Mouse (Mus musculus) myocyte (in vitro differentiated cells): ENCODE data around the gene Zbtb14. TPM values are rescaled to one million over a fixed set of nuclear protein-coding genes. Genes with fewer than 3 reads are reported as not detected.

Experiments
- H3K27me3 ChIP-seq: one replicate; pipeline ENCODE4 v1.6.1; 2011; ENCODE audit not compliant: control insufficient read depth, insufficient read depth, insufficient read length
- H3K36me3 ChIP-seq: one replicate; pipeline ENCODE4 v1.6.1; 2011; ENCODE audit not compliant: control insufficient read depth, insufficient read depth
- H3K4me2 ChIP-seq: one replicate; pipeline ENCODE4 v1.6.1; 2011; ENCODE audit warnings: low read depth, control low read depth
- H3K4me3 ChIP-seq: one replicate; pipeline ENCODE4 v1.5.1; 2011; ENCODE audit warnings: mild to moderate bottlenecking, control low read depth, moderate library complexity
- H3K79me2 ChIP-seq: one replicate; pipeline ENCODE4 v1.6.1; 2011; ENCODE audit not compliant: control insufficient read depth, insufficient read depth
- H3ac ChIP-seq: one replicate; pipeline ENCODE4 v1.6.1; 2011; ENCODE audit not compliant: control insufficient read depth, insufficient read length
- CEBPB ChIP-seq: IDR thresholded peaks from 2 replicates; pipeline ENCODE4 v1.6.1; 2011; ENCODE audit warnings: mild to moderate bottlenecking, moderate library complexity; ENCODE audit not compliant: poor library complexity, insufficient read depth, severe bottlenecking
- E2F4 ChIP-seq: IDR thresholded peaks from one replicate; pipeline ENCODE4 v1.6.1; 2011; ENCODE audit warnings: mild to moderate bottlenecking, control low read depth, moderate library complexity; ENCODE audit not compliant: insufficient read depth
- MAX ChIP-seq: IDR thresholded peaks from one replicate; pipeline ENCODE4 v1.6.1; 2011; ENCODE audit warnings: low read depth, mild to moderate bottlenecking, control low read depth
- MYOD1 ChIP-seq, 3 experiments: IDR thresholded peaks; one replicate each; pipeline ENCODE4 v1.6.1; 2011; ENCODE audit warnings: control low read depth in 2 of 3, low read depth in 2 of 3, mild to moderate bottlenecking in 2 of 3, moderate library complexity in 1 of 3; ENCODE audit not compliant: insufficient read length in 2 of 3, control insufficient read depth in 1 of 3
- MYOG ChIP-seq, 3 experiments: IDR thresholded peaks; one replicate each; pipeline ENCODE4 v1.6.1; 2011; ENCODE audit warnings: control low read depth in 2 of 3, low read depth in 2 of 3, mild to moderate bottlenecking in 2 of 3; ENCODE audit not compliant: insufficient read length in 2 of 3, control insufficient read depth in 1 of 3, insufficient read depth in 1 of 3
- POLR2A ChIP-seq: IDR thresholded peaks from one replicate; pipeline ENCODE4 v1.6.1; 2011; ENCODE audit warnings: low read depth, mild to moderate bottlenecking, control low read depth, moderate library complexity; ENCODE audit not compliant: insufficient read length
- POLR2AphosphoS2 ChIP-seq: IDR thresholded peaks from one replicate; pipeline ENCODE4 v1.6.1; 2011; ENCODE audit warnings: low read depth, control low read depth; ENCODE audit not compliant: insufficient read length
- REST ChIP-seq: IDR thresholded peaks from one replicate; pipeline ENCODE4 v1.6.1; 2011; ENCODE audit warnings: mild to moderate bottlenecking, control low read depth, moderate library complexity; ENCODE audit not compliant: insufficient read depth, insufficient read length
- SRF ChIP-seq: IDR thresholded peaks from one replicate; pipeline ENCODE4 v1.6.1; 2011; ENCODE audit warnings: low read depth; ENCODE audit not compliant: control insufficient read depth, insufficient read length
- TCF12 ChIP-seq: IDR thresholded peaks from one replicate; pipeline ENCODE4 v1.6.1; 2011; ENCODE audit warnings: mild to moderate bottlenecking, control low read depth; ENCODE audit not compliant: poor library complexity, insufficient read depth, severe bottlenecking
- TCF3 ChIP-seq: IDR thresholded peaks from one replicate; pipeline ENCODE4 v1.6.1; 2011; ENCODE audit warnings: low read depth, control low read depth; ENCODE audit not compliant: insufficient read length
- USF1 ChIP-seq: IDR thresholded peaks from one replicate; pipeline ENCODE4 v1.6.1; 2011; ENCODE audit warnings: low read depth, mild to moderate bottlenecking, control low read depth, moderate library complexity
- polyA plus RNA-seq: library from polyadenylated mRNA; unstranded; fragments of >200 nt; fragmentation: generic; extraction: Trizol; gene quantifications from one replicate; pipeline ENCODE4 v1.2.1, GENCODE M21; 2012; ENCODE audit warnings: missing spikeins

Gene Zbtb14
- polyA plus RNA-seq, 1 experiment = 3.8 TPM

- H3K36me3 ChIP-seq = peaks cover 7% of the 10 kb centered on the region
- H3K4me2 ChIP-seq = no peak overlapping the region
- TF ChIP-seq TCF12 = no peak
- no peak for TF ChIP-seq E2F4
- peak; percentile 46 for TF ChIP-seq TCF3
- TF ChIP-seq REST = no peak
- no peak for TF ChIP-seq SRF
- peak; percentile 36 for TF ChIP-seq POLR2AphosphoS2
- TF ChIP-seq USF1 = no peak
- TF ChIP-seq CEBPB = no peak
- TF ChIP-seq MYOG (IDR thresholded peaks at IDR 0.05; ENCODE audit: control insufficient read depth in 1 of 3, insufficient read depth in 1 of 3, insufficient read length in 2 of 3, low read depth in 2 of 3) = peak in 1 of 3 experiments; percentile 28
- TF ChIP-seq MYOD1 (IDR thresholded peaks at IDR 0.05; ENCODE audit: control insufficient read depth in 1 of 3, insufficient read length in 2 of 3, low read depth in 2 of 3) = peak in 1 of 3 experiments; percentile 51
- no peak for TF ChIP-seq MAX
- peak; percentile 71 for TF ChIP-seq POLR2A
- no peaks in the 10 kb centered on the region for H3K27me3 ChIP-seq
- peaks cover 15% of the 10 kb centered on the region for H3K79me2 ChIP-seq
- H3ac ChIP-seq = peak overlapping the region; percentile 99
- H3K4me3 ChIP-seq = peak overlapping the region; percentile 55
Observed at GRCm38 (mm10) chr17:69383201-69383940, 521 bp downstream of the Zbtb14 start.

- TF ChIP-seq MYOG (IDR thresholded peaks at IDR 0.05; ENCODE audit: control insufficient read depth in 1 of 3, insufficient read depth in 1 of 3, insufficient read length in 2 of 3, low read depth in 2 of 3) = peak in 1 of 3 experiments; percentile 63
- TF ChIP-seq TCF3 = no peak
- no peak for TF ChIP-seq REST
- TF ChIP-seq E2F4 = no peak
- no peak for TF ChIP-seq MAX
- TF ChIP-seq MYOD1 (IDR thresholded peaks at IDR 0.05; ENCODE audit: control insufficient read depth in 1 of 3, insufficient read length in 2 of 3, low read depth in 2 of 3) = peak in 2 of 3 experiments; percentile 15 to 31
- TF ChIP-seq SRF = no peak
- TF ChIP-seq POLR2A = peak; percentile 48
- no peak for TF ChIP-seq POLR2AphosphoS2
- no peak for TF ChIP-seq USF1
- TF ChIP-seq CEBPB = no peak
- no peak for TF ChIP-seq TCF12
- no peaks in the 10 kb centered on the region for H3K27me3 ChIP-seq
- peak overlapping the region; percentile 55 for H3K4me3 ChIP-seq
- H3K4me2 ChIP-seq = peak overlapping the region; percentile 97
- peak overlapping the region; percentile 99 for H3ac ChIP-seq
- peaks cover 7% of the 10 kb centered on the region for H3K36me3 ChIP-seq
- peaks cover 15% of the 10 kb centered on the region for H3K79me2 ChIP-seq
Observed at GRCm38 (mm10) chr17:69383941-69384665, 1.3 kb downstream of the Zbtb14 start.

GRCm38 (mm10) chr17:69396147-69397033 lies 13.5 kb downstream of the Zbtb14 start:
- TF ChIP-seq TCF3 (no peak), MYOG (IDR thresholded peaks at IDR 0.05; ENCODE audit: control insufficient read depth in 1 of 3, insufficient read depth in 1 of 3, insufficient read length in 2 of 3, low read depth in 2 of 3) (no peak), MYOD1 (IDR thresholded peaks at IDR 0.05; ENCODE audit: control insufficient read depth in 1 of 3, insufficient read length in 2 of 3, low read depth in 2 of 3) (no peak), TCF12 (no peak), REST (no peak), CEBPB (no peak), E2F4 (no peak), MAX (no peak), USF1 (no peak), SRF (no peak), POLR2AphosphoS2 (no peak)
- no peaks in the 10 kb centered on the region for H3K27me3 ChIP-seq
- H3K79me2 ChIP-seq = no peaks in the 10 kb centered on the region
- peak overlapping the region; percentile 47 for H3K4me2 ChIP-seq
- H3K4me3 ChIP-seq = no peak overlapping the region
- no peak overlapping the region for H3ac ChIP-seq
- H3K36me3 ChIP-seq = no peaks in the 10 kb centered on the region

- Histone ChIP-seq H3K27me3 (no peaks in the 10 kb centered on the region), H3K4me2 (peak overlapping the region; percentile 47), H3K36me3 (no peaks in the 10 kb centered on the region), H3K79me2 (no peaks in the 10 kb centered on the region), H3K4me3 (no peak overlapping the region), H3ac (no peak overlapping the region)
- no peak for TF ChIP-seq CEBPB
- peak; percentile 5 for TF ChIP-seq USF1
Observed at GRCm38 (mm10) chr17:69397163-69397562, 14.3 kb downstream of the Zbtb14 start.
